9 mouse cellular contexts compared by ENCODE assay signal in the genomic region with DNA sequence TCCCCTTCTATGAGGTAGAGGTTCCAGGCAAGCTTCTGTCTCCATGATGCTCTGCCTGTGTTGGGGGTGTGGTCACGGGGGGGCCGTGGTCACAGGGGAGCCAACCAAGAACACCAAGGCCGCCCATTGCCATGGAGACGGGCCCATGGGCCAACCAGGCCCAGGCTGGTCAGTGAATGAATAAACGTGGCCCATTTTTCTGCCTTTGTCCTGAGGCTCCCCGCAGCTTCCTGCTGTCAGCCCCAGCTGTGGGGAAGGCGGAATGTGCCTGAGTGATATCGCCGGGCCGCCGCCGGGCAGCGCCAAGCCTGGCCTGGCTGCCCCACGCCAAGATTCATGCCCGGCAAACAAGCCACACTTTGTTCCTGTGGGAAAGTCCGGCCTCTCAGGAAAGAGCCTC. TPM values are rescaled to one million over a fixed set of nuclear protein-coding genes. Genes with fewer than 3 reads are reported as not detected.
DNase-seq lines count a peak whose midpoint lies in the region; ATAC-seq lines count a peak whose summit lies in the region.
"Had no signal": no experiment of that assay in that cellular context is flagged by ENCODE, and none has a peak within 500 bp of the region (broad histone marks: within the 10 kb centered on the region; RNA-seq: fewer than 3 reads in every experiment).

No protein-coding gene starts in this region.

- no peaks in the 10 kb centered on the region for H3K27me3 ChIP-seq in neural tube, embryonic 14.5 days (ENCODE audit: control insufficient read depth, insufficient read depth, low read length)

- peak; percentile 58 for DNase-seq in cerebellum, adult 9-11 months
- peak; percentile 60 to 77 for DNase-seq in layer of hippocampus, postnatal 36 days
- DNase-seq in heart, postnatal 25 days (ENCODE audit: low spot score) = no peak
- DNase-seq in spleen, postnatal 10 days (ENCODE audit: low spot score in 2 of 2) = no peak
- DNase-seq in ovary, postnatal 14 days (ENCODE audit: low spot score) = no peak
- DNase-seq in gastrocnemius, adult 18-20 months (ENCODE audit: low spot score) = no peak

- intact Hi-C loops in heart, postnatal 25 days (cut with DNase I) = no loop called here

- H3K4me2 ChIP-seq in neural tube, embryonic 14.5 days (ENCODE audit: low read depth, low read length) = no peak overlapping the region

- no peaks in the 10 kb centered on the region for H3K36me3 ChIP-seq in neural tube, embryonic 14.5 days (ENCODE audit: control insufficient read depth, insufficient read depth, low read length)

- 21% methylated on average over 16 of the region's 16 CpGs for WGBS in neural tube, embryonic 14.5 days

- no peaks in the 10 kb centered on the region for H3K9me3 ChIP-seq in neural tube, embryonic 14.5 days (ENCODE audit: control insufficient read depth, low read length)

- ATAC-seq in frontal cortex, adult (ENCODE audit: low TSS enrichment) = peak; percentile 81
- ATAC-seq in neural tube, embryonic 14.5 days (ENCODE audit: low read depth) = peak; percentile 83
- ATAC-seq: Patski had no signal

- H3K4me3 ChIP-seq in neural tube, embryonic 14.5 days (ENCODE audit: low read depth, low read length) = no peak overlapping the region

- H3K27ac ChIP-seq in neural tube, embryonic 14.5 days (ENCODE audit: low read depth, low read length) = peak overlapping the region; percentile 40

- peaks cover 2% of the 10 kb centered on the region; the same call in 1 of the 2 replicates for H3K4me1 ChIP-seq in neural tube, embryonic 14.5 days (ENCODE audit: control insufficient read depth, insufficient read depth, low read length)

- H3K9ac ChIP-seq in neural tube, embryonic 14.5 days (replicated peaks; ENCODE audit: low read depth, low read length) = no peak overlapping the region

RNA-seq across cellular contexts. Expression of gene Slc6a11, which starts 36.8 kb away (rescaled TPM):
- total RNA-seq in layer of hippocampus, postnatal 36 days (2021) = 10 to 100 TPM; 85.6 to 92.5 TPM
- polyA plus RNA-seq in neural tube, embryonic 14.5 days (2014; fragmentation: Nextera tagmentation; extraction: Ambion mirVana) = 54.1 and 80.8 TPM in 2 replicates
- total RNA-seq in heart, postnatal 25 days (2021) = not detected
- under 1 TPM; 0.07 to 0.11 TPM for total RNA-seq in gastrocnemius, adult 18-20 months (2021)
- polyA plus RNA-seq: Patski had no signal

RNA-seq across cellular contexts. Expression of gene Atp2b2, which starts 51.8 kb away (rescaled TPM):
- 100 to 1,000 TPM; 324 to 330 TPM for total RNA-seq in layer of hippocampus, postnatal 36 days (2021)
- polyA plus RNA-seq in neural tube, embryonic 14.5 days (2014; fragmentation: Nextera tagmentation; extraction: Ambion mirVana) = 35.2 and 38.6 TPM in 2 replicates
- total RNA-seq in heart, postnatal 25 days (2021) = 1 to 10 TPM; 1.1 TPM
- under 1 TPM; 0.16 to 0.31 TPM for total RNA-seq in gastrocnemius, adult 18-20 months (2021)

Comparison
In these comparisons a context has a peak if more than half of its experiments do, and no peak if none do; other contexts are left out.
1. DNase-seq: peak in cerebellum, adult 9-11 months (single experiment) and layer of hippocampus, postnatal 36 days (2 of 2); none in heart, postnatal 25 days (single experiment), spleen, postnatal 10 days (0 of 2), ovary, postnatal 14 days (single experiment) and gastrocnemius, adult 18-20 months (single experiment).
2. RNA of gene Slc6a11, which starts 36.8 kb away (total RNA-seq): 85.6 to 92.5 TPM in layer of hippocampus, postnatal 36 days; 0.07 to 0.11 TPM in gastrocnemius, adult 18-20 months and not detected in heart, postnatal 25 days; every median in the first group is over 10 times any median in the second.
3. RNA of gene Atp2b2, which starts 51.8 kb away (total RNA-seq): 324 to 330 TPM in layer of hippocampus, postnatal 36 days; 1.1 TPM in heart, postnatal 25 days and 0.16 to 0.31 TPM in gastrocnemius, adult 18-20 months; every median in the first group is over 100 times any median in the second.